Mouse (Mus musculus) G1E (cell line): ENCODE measurements around the gene Prrc2c. TPM values are rescaled to one million over a fixed set of nuclear protein-coding genes. Genes with fewer than 3 reads are reported as not detected.
A peak's percentile ranks its signal among the peaks of the same experiment; 100 is the strongest.
"Not testable (repeated sequence)": the region's sequence is repeated elsewhere in the genome, so short reads cannot be mapped to it uniquely, and the experiment has no call there.

Experiments used
- ATAC-seq: 2 replicates; pipeline ENCODE4 v1.8.0; 2016; ENCODE audit warnings: mild to moderate bottlenecking; ENCODE audit not compliant: insufficient number of reproducible peaks, poor library complexity, low FRiP score, severe bottlenecking; ENCODE audit errors: extremely low read depth
- DNase-seq: peaks from one replicate; pipeline ENCODE4 v3.0.0; 2012; ENCODE audit warnings: low spot score
- H3K27me3 ChIP-seq: 2 replicates; pipeline ENCODE4 v1.6.1; 2012; ENCODE audit warnings: mild to moderate bottlenecking, low read length, inconsistent platforms; ENCODE audit not compliant: insufficient read depth
- H3K36me3 ChIP-seq: replicated peaks from 2 replicates; pipeline ENCODE3; 2012; ENCODE audit warnings: mild to moderate bottlenecking, inconsistent platforms
- H3K4me1 ChIP-seq: 2 replicates; pipeline ENCODE4 v1.6.1; 2012; ENCODE audit warnings: low read depth, low read length, inconsistent platforms, mixed read lengths; ENCODE audit not compliant: insufficient read depth
- H3K4me3 ChIP-seq: 2 replicates; pipeline ENCODE4 v1.5.1; 2012; ENCODE audit warnings: low read depth, mild to moderate bottlenecking, inconsistent platforms, low read length, moderate library complexity, mixed read lengths
- H3K9me3 ChIP-seq: replicated peaks from 2 replicates; pipeline ENCODE4 v1.6.1; 2012; ENCODE audit warnings: inconsistent platforms
- CTCF ChIP-seq: IDR thresholded peaks from 2 replicates; pipeline ENCODE4 v1.5.1; 2012; ENCODE audit warnings: low read depth, low read length, inconsistent platforms, mixed read lengths
- GATA1 ChIP-seq: IDR thresholded peaks from 2 replicates; pipeline ENCODE4 v1.6.1; 2012; ENCODE audit warnings: borderline replicate concordance, low read length, inconsistent platforms, mixed read lengths
- GATA2 ChIP-seq: IDR thresholded peaks from 2 replicates; pipeline ENCODE4 v1.6.1; 2012; ENCODE audit warnings: low read depth, low read length, inconsistent platforms, borderline replicate concordance
- POLR2AphosphoS5 ChIP-seq: IDR thresholded peaks from 2 replicates; pipeline ENCODE4 v1.6.1; 2012; ENCODE audit warnings: low read depth, low read length, inconsistent platforms; ENCODE audit not compliant: insufficient replicate concordance
- TAL1 ChIP-seq: conservative IDR thresholded peaks from 2 replicates; pipeline ENCODE4 v1.6.1; 2012; ENCODE audit warnings: low read depth, low read length, inconsistent platforms, mixed read lengths
- polyA plus RNA-seq: library from polyadenylated mRNA; stranded (reverse); fragments of >175 nt; gene quantifications from 2 replicates; pipeline ENCODE4 v1.2.3, GENCODE M21; 2012
- total RNA-seq, 2 experiments: library from RNA; stranded (forward) in 1 of 2; stranded (reverse) in 1 of 2; fragments of 200-1000 nt in 1 of 2; fragments of >200 nt in 1 of 2; fragmentation: Nextera tagmentation in 1 of 2; gene quantifications; 2 replicates each; pipeline ENCODE4 v1.2.3; 2014 to 2017

Gene Prrc2c
- 586 and 595 TPM in 2 replicates for total RNA-seq (2014; fragmentation: Nextera tagmentation)
- 124 and 152 TPM in 2 replicates for total RNA-seq (2017)
- polyA plus RNA-seq = 84.7 and 98.0 TPM in 2 replicates

- ATAC-seq = peak; percentile 90
- peak; percentile 89 for DNase-seq
- Histone ChIP-seq H3K27me3 (peaks cover 4% of the 10 kb centered on the region; the same call in 1 of the 2 replicates), H3K4me1 (peaks cover 38% of the 10 kb centered on the region), H3K4me3 (peak within 1 kb of the TSS; percentile 94), H3K36me3 (peaks cover 15% of the 10 kb centered on the region), H3K9me3 (no peaks in the 10 kb centered on the region)
- TF ChIP-seq TAL1 = no peak
- TF ChIP-seq POLR2AphosphoS5 = no peak
- TF ChIP-seq GATA1 = no peak
Observed at GRCm38 (mm10) chr1:162740401-162740835, at the start of gene Prrc2c. TSS of gene Prrc2c (minus strand) at chr1:162740556.

GRCm38 (mm10) chr1:162785222-162785621, 44.9 kb upstream of the Prrc2c start:
- DNase-seq (no peak), ATAC-seq (no peak)
- no peaks in the 10 kb centered on the region for H3K27me3 ChIP-seq
- no peak for TF ChIP-seq POLR2AphosphoS5
- TF ChIP-seq GATA1 = no peak
- no peak for TF ChIP-seq CTCF
- TF ChIP-seq GATA2 = no peak
- no peak for TF ChIP-seq TAL1
- H3K4me3 ChIP-seq = no peak overlapping the region
- no peaks in the 10 kb centered on the region for H3K36me3 ChIP-seq
- H3K4me1 ChIP-seq = no peaks in the 10 kb centered on the region
- H3K9me3 ChIP-seq = no peaks in the 10 kb centered on the region

GRCm38 (mm10) chr1:162783669-162784248, 43.4 kb upstream of the Prrc2c start:
- Histone ChIP-seq H3K4me1 (no peaks in the 10 kb centered on the region), H3K36me3 (no peaks in the 10 kb centered on the region), H3K9me3 (no peaks in the 10 kb centered on the region), H3K27me3 (no peaks in the 10 kb centered on the region), H3K4me3 (no peak overlapping the region)
- DNase-seq (no peak), ATAC-seq (no peak)
- no peak for TF ChIP-seq GATA1
- TF ChIP-seq TAL1 = no peak
- no peak for TF ChIP-seq GATA2
- TF ChIP-seq CTCF = no peak
- no peak for TF ChIP-seq POLR2AphosphoS5

GRCm38 (mm10) chr1:162781035-162781434, 40.7 kb upstream of the Prrc2c start:
- H3K4me3 ChIP-seq, DNase-seq, ATAC-seq, H3K4me1 ChIP-seq, H3K27me3 ChIP-seq, H3K36me3 ChIP-seq, H3K9me3 ChIP-seq: not testable (repeated sequence)

- no peaks in the 10 kb centered on the region for H3K4me1 ChIP-seq
- no peaks in the 10 kb centered on the region for H3K36me3 ChIP-seq
- ATAC-seq = no peak
- H3K4me3 ChIP-seq = no peak overlapping the region
- H3K9me3 ChIP-seq = no peaks in the 10 kb centered on the region
- DNase-seq = no peak
- H3K27me3 ChIP-seq = no peaks in the 10 kb centered on the region
- no peak for TF ChIP-seq TAL1
- TF ChIP-seq GATA1 = no peak
- TF ChIP-seq GATA2 = no peak
- TF ChIP-seq POLR2AphosphoS5 = no peak
- TF ChIP-seq CTCF = no peak
Observed at GRCm38 (mm10) chr1:162777943-162778538, 37.7 kb upstream of the Prrc2c start.

GRCm38 (mm10) chr1:162773661-162774060, 33.3 kb upstream of the Prrc2c start:
- Histone ChIP-seq H3K27me3 (no peaks in the 10 kb centered on the region; the same call in 1 of the 2 replicates), H3K4me3 (no peak overlapping the region), H3K36me3 (no peaks in the 10 kb centered on the region), H3K9me3 (no peaks in the 10 kb centered on the region), H3K4me1 (no peaks in the 10 kb centered on the region)
- DNase-seq (no peak), ATAC-seq (no peak)
- TF ChIP-seq CTCF = no peak
- TF ChIP-seq POLR2AphosphoS5 = no peak
